Mouse (Mus musculus) liver, embryonic 14.5 days (tissue): ENCODE results near the gene Sim1.

ENCODE experiments used
- CTCF ChIP-seq: IDR thresholded peaks from 2 replicates; pipeline ENCODE4 v1.5.1; 2016; ENCODE audit warnings: antibody characterized with exemption, low read depth, control low read depth
- EP300 ChIP-seq: IDR thresholded peaks from 2 replicates; pipeline ENCODE4 v1.6.1; 2016; ENCODE audit warnings: antibody characterized with exemption, low read depth

- TF ChIP-seq CTCF (no peak), EP300 (no peak)
These were observed 15.8 kb downstream of the Sim1 start for GRCm38 (mm10) chr10:50910400-50910799.
